Mouse (Mus musculus) bone marrow macrophage, adult 2 months (primary cell): ENCODE data around the gene 4921509C19Rik. TPM values are rescaled to one million over a fixed set of nuclear protein-coding genes. Genes with fewer than 3 reads are reported as not detected.
A peak's percentile ranks its signal among the peaks of the same experiment; 100 is the strongest.
"Not testable (repeated sequence)": the region's sequence is repeated elsewhere in the genome, so short reads cannot be mapped to it uniquely, and the experiment has no call there.

Experiments used
- H3K27ac ChIP-seq: 2 replicates; pipeline ENCODE4 v1.5.1; 2012; ENCODE audit warnings: low read depth, low read length; ENCODE audit not compliant: insufficient read depth
- H3K4me1 ChIP-seq: 2 replicates; pipeline ENCODE4 v1.6.1; 2012; ENCODE audit warnings: low read length; ENCODE audit not compliant: control insufficient read depth, insufficient read depth
- H3K4me3 ChIP-seq: 2 replicates; pipeline ENCODE4 v1.5.1; 2012; ENCODE audit warnings: mild to moderate bottlenecking, low read length, moderate library complexity; ENCODE audit not compliant: insufficient read depth
- CTCF ChIP-seq: IDR thresholded peaks from 2 replicates; pipeline ENCODE4 v1.5.1; 2012; ENCODE audit warnings: low read depth, mild to moderate bottlenecking, low read length, moderate library complexity
- POLR2A ChIP-seq: IDR thresholded peaks from 2 replicates; pipeline ENCODE4 v1.6.1; 2012; ENCODE audit warnings: mild to moderate bottlenecking, low read depth, low read length, borderline replicate concordance
- polyA plus RNA-seq: library from polyadenylated mRNA; stranded (reverse); fragments of >200 nt; gene quantifications from 2 replicates; pipeline ENCODE4 v1.2.4, GENCODE M21; 2012; ENCODE audit not compliant: missing spikeins, insufficient read depth, insufficient read length

The 4921509C19Rik gene
- not detected in 2 replicates for polyA plus RNA-seq

DNA sequence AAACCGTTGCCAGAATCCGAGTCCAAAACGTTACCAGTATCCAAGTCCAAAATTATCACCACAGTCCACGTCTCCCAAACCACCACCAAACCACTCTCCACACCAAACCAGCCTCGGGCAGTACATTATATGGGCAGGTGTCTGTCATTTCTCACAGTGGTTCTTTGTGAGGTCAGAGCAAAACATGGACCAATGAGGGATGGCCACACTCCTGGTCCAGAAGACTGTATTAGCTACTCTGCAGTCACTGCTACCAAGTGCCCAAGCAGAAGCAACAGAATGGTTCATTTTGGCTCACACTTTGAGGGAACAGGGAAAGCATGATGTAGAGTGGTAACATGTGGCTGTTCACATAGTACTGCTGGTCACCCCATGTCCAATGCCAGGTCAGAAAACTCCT, at the start of gene 4921509C19Rik:
Gene 4921509C19Rik (minus strand): TSS at position 101 of the 400 bp plus-strand sequence.
- not testable (repeated sequence) for H3K4me3 ChIP-seq, H3K4me1 ChIP-seq, H3K27ac ChIP-seq

- TF ChIP-seq POLR2A (no peak), CTCF (no peak)
- H3K4me3 ChIP-seq, result no peak overlapping the region
- no peak overlapping the region for H3K27ac ChIP-seq
- peaks cover 19% of the 10 kb centered on the region for H3K4me1 ChIP-seq
These were observed 49.6 kb upstream of the 4921509C19Rik start for GRCm38 (mm10) chr2:151525520-151525919.

GRCm38 (mm10) chr2:151524324-151525041, 48.5 kb upstream of the 4921509C19Rik start:
- TF ChIP-seq CTCF (no peak), POLR2A (no peak)
- Histone ChIP-seq H3K4me1 (peaks cover 19% of the 10 kb centered on the region), H3K4me3 (no peak overlapping the region), H3K27ac (no peak overlapping the region)

GRCm38 (mm10) chr2:151519000-151519399, 43.0 kb upstream of the 4921509C19Rik start:
- Histone ChIP-seq H3K27ac (no peak overlapping the region), H3K4me1 (no peaks in the 10 kb centered on the region), H3K4me3 (no peak overlapping the region)
- TF ChIP-seq CTCF, result no peak
- no peak for TF ChIP-seq POLR2A

- Histone ChIP-seq H3K4me3 (no peak overlapping the region), H3K27ac (no peak overlapping the region), H3K4me1 (no peaks in the 10 kb centered on the region)
- TF ChIP-seq CTCF (no peak), POLR2A (no peak)
These were observed 37.8 kb upstream of the 4921509C19Rik start for GRCm38 (mm10) chr2:151513525-151514285.

- Histone ChIP-seq H3K27ac (no peak overlapping the region), H3K4me3 (no peak overlapping the region), H3K4me1 (no peaks in the 10 kb centered on the region)
- TF ChIP-seq POLR2A, result no peak
- no peak for TF ChIP-seq CTCF
These were observed 36.2 kb upstream of the 4921509C19Rik start for GRCm38 (mm10) chr2:151512199-151512598.

DNA sequence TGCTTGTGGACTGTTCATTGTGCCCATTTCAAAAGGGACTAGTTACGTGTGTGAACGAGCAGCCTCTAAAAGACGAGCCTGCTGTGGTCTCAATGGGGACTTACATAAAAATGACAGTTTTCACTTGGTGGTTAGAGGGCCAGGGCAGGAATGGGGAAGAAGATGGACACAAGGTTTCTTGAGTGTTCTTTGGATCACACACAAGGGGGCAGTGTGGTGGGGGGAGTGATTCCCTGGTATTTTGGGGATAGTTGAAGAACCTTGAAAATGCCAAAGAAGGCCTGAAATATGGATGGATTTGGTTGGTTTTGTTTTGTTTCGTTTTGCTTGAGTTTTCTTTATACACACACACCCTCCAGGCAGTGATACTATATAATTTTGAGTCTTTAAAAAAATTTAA, 28.3 kb upstream of the 4921509C19Rik start:
- H3K4me3 ChIP-seq, result no peak overlapping the region
- no peak for TF ChIP-seq POLR2A
- TF ChIP-seq CTCF, result no peak
- no peak overlapping the region for H3K27ac ChIP-seq
- no peaks in the 10 kb centered on the region for H3K4me1 ChIP-seq

DNA sequence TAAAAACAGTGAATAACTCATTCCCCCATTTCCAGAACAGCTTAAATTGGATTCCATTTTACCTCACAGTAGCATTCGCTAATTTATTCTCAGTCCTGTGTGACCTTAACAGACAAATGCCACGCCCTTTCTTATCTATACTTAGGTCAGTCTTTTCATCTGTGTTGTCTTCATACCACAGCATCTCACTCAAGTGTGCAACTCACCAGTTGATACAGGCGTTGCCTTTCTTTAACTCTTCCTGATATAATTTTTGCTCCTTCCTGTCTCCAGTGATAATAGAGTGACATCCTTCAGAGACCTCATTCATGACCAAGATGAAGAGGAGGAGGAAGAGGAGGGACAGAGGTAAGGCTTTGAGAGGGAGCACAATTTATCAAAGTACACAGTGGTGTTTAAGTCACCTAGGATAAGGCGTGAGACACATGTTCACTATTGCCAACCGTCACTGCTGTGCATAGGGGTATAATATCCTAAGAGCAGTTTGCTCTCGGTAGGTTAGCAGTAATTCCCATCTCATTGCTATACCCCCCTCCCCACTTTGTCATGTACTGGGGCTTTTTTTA, 24.6 kb upstream of the 4921509C19Rik start:
- Histone ChIP-seq H3K27ac (no peak overlapping the region), H3K4me3 (no peak overlapping the region), H3K4me1 (no peaks in the 10 kb centered on the region)
- TF ChIP-seq CTCF, result no peak
- TF ChIP-seq POLR2A, result no peak

- no peak for TF ChIP-seq CTCF
- TF ChIP-seq POLR2A, result no peak
- no peak overlapping the region for H3K27ac ChIP-seq
- no peak overlapping the region for H3K4me3 ChIP-seq
- peaks cover 2% of the 10 kb centered on the region; the same call in 1 of the 2 replicates for H3K4me1 ChIP-seq
These were observed 22.4 kb upstream of the 4921509C19Rik start for GRCm38 (mm10) chr2:151498358-151498757.

DNA sequence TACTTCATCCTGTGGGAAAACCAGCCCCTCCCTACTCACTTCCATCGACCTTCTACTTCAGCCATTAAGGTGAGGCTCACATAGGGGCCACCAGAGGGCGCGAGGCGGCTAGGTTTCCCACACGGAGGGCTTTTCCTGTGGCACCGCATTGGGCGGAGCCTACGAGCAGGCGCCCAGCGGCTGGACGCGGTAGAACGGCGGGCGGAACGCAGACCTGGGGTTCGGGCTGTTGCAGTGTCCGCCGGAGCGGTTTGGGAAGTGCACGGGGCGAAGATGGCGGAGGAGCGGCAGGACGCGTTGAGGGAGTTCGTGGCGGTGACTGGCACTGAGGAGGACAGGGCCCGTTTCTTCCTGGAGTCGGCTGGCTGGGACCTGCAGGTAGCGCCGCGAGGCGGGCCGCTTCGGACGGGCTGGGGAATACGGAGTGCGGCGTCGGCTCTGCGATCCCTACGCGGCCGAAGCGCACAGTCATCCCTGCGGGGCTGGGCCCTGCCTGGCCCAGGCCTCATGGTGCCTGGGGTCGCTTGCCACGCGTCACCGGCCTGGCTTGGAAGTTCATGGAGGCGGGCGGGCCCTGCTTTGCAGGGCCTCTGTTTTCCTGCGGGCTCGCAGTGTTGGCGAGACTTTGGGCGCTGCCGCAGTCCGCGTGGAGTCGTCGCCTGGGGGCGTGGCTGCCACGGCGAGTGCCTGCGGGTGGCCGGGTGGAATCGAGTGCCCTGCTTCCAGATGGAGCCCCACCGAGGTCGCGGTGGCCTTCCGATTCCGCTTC, 18.3 kb upstream of the 4921509C19Rik start, which contains the start of gene Nsfl1c:
Gene Nsfl1c (plus strand): TSS at position 148 of the 769 bp plus-strand sequence.
- Histone ChIP-seq H3K4me3 (peak within 1 kb of the TSS; percentile 89), H3K4me1 (peaks cover 2% of the 10 kb centered on the region; the same call in 1 of the 2 replicates), H3K27ac (no peak within 1 kb of the TSS)
- no peak for TF ChIP-seq POLR2A
- TF ChIP-seq CTCF, result peak; percentile 83
